ENCODE assay signal across 29 mouse cellular contexts in the genomic region with DNA sequence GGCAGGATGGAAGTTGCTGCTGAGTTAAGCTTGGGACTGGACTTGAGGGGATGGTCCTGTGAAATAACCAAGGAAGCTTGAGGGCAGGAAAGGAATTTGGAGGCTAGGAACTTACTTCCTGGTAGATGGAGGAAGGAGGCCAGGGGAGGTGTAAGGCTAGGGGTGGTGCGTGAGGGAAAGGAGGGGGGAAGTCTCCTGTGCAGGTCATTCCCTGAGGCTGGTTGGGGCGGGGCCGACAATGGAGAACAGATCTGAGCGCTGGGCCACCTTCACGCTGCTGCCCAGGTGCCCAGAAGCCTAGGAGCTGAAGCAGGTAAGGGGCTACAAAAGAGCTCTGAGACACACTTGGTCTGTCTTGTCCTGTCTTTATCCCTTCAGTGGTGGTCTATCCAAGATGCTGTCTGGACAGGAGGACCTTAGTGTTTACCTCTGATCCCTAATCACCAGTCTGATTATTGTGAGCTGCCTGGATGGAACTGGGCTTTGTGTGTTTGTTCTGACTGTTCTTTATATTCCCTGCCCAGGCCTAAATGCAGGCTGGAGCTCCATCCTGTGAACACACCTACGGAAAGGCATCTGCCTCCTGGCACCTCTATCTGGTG. TPM values are rescaled to one million over a fixed set of nuclear protein-coding genes. Genes with fewer than 3 reads are reported as not detected.
DNase-seq lines count a peak whose midpoint lies in the region; ATAC-seq and TF ChIP-seq lines count a peak whose summit lies in the region.
"Had no signal": no experiment of that assay in that cellular context is flagged by ENCODE, and none has a peak within 500 bp of the region (broad histone marks: within the 10 kb centered on the region; RNA-seq: fewer than 3 reads in every experiment).

A gene (plus strand): TSS at position 552 of the 602 bp plus-strand sequence.

- WGBS in kidney, embryonic 14.5 days, result 70% methylated on average over 6 of the region's 6 CpGs
- WGBS in kidney, postnatal 0 days, result 77% methylated on average over 6 of the region's 6 CpGs
- 91% methylated on average over 6 of the region's 6 CpGs for WGBS in hindbrain, embryonic 12.5 days

- no peaks in the 10 kb centered on the region for H3K27me3 ChIP-seq in kidney, embryonic 14.5 days (ENCODE audit: control insufficient read depth, insufficient read depth, low read length)
- H3K27me3 ChIP-seq in kidney, postnatal 0 days (ENCODE audit: insufficient read depth, low read length), result no peaks in the 10 kb centered on the region
- H3K27me3 ChIP-seq in hindbrain, embryonic 12.5 days, result no peaks in the 10 kb centered on the region
- H3K27me3 ChIP-seq: CH12.LX; forebrain, embryonic 13.5 days; hindbrain, embryonic 13.5 days; midbrain, embryonic 13.5 days; neural tube, embryonic 13.5 days had no signal

- H3K27ac ChIP-seq in kidney, embryonic 14.5 days (ENCODE audit: low read depth, low read length), result no peak within 1 kb of the TSS
- 0 out of 2 replicates have a peak within 1 kb of the TSS, but pooled peaks have one; percentile 8 for H3K27ac ChIP-seq in kidney, postnatal 0 days
- no peak within 1 kb of the TSS for H3K27ac ChIP-seq in hindbrain, embryonic 12.5 days
- H3K27ac ChIP-seq: forebrain, embryonic 13.5 days; hindbrain, embryonic 13.5 days; left cerebral cortex, adult 2 months; liver, embryonic 12.5 days; macrophage; midbrain, embryonic 13.5 days; neural tube, embryonic 13.5 days had no signal

- H3K4me3 ChIP-seq in kidney, embryonic 14.5 days (ENCODE audit: low read length), result no peak within 1 kb of the TSS
- H3K4me3 ChIP-seq in kidney, postnatal 0 days (replicated peaks; ENCODE audit: low read depth, low read length), result no peak within 1 kb of the TSS
- H3K4me3 ChIP-seq in hindbrain, embryonic 12.5 days, result no peak within 1 kb of the TSS
- H3K4me3 ChIP-seq: forebrain, embryonic 13.5 days; hindbrain, embryonic 13.5 days; left cerebral cortex, adult 2 months; liver, embryonic 12.5 days; midbrain, embryonic 13.5 days; neural tube, embryonic 13.5 days had no signal

- H3K9me3 ChIP-seq in kidney, embryonic 14.5 days (ENCODE audit: control insufficient read depth, low read length), result no peaks in the 10 kb centered on the region
- no peaks in the 10 kb centered on the region for H3K9me3 ChIP-seq in kidney, postnatal 0 days (replicated peaks; ENCODE audit: low read length)
- no peaks in the 10 kb centered on the region for H3K9me3 ChIP-seq in hindbrain, embryonic 12.5 days (replicated peaks)
- H3K9me3 ChIP-seq: forebrain, embryonic 13.5 days; G1E; hindbrain, embryonic 13.5 days; liver, embryonic 12.5 days; midbrain, embryonic 13.5 days; neural tube, embryonic 13.5 days had no signal

- H3K4me2 ChIP-seq in kidney, embryonic 14.5 days (replicated peaks; ENCODE audit: low read depth, low read length), result no peak within 1 kb of the TSS
- no peak within 1 kb of the TSS for H3K4me2 ChIP-seq in kidney, postnatal 0 days (ENCODE audit: low read length)
- H3K4me2 ChIP-seq in hindbrain, embryonic 12.5 days (replicated peaks), result no peak within 1 kb of the TSS
- H3K4me2 ChIP-seq: forebrain, embryonic 13.5 days; heart, embryonic 11.5 days; hindbrain, embryonic 13.5 days; liver, embryonic 12.5 days; midbrain, embryonic 13.5 days; neural tube, embryonic 13.5 days had no signal

- H3K9ac ChIP-seq in kidney, embryonic 14.5 days (ENCODE audit: low read depth, low read length), result no peak within 1 kb of the TSS
- no peak within 1 kb of the TSS for H3K9ac ChIP-seq in kidney, postnatal 0 days (ENCODE audit: low read depth, low read length)
- H3K9ac ChIP-seq in hindbrain, embryonic 12.5 days, result no peak within 1 kb of the TSS
- H3K9ac ChIP-seq: forebrain, embryonic 13.5 days; hindbrain, embryonic 13.5 days; liver, embryonic 12.5 days; liver, postnatal 0 days; midbrain, embryonic 13.5 days; neural tube, embryonic 13.5 days had no signal

- DNase-seq in kidney, adult 11 months, result peak; percentile 54
- DNase-seq in kidney, postnatal 0 days (ENCODE audit: low spot score), result no peak
- DNase-seq in kidney, postnatal 4 days, result peak; percentile 17 to 20
- DNase-seq in urinary bladder, postnatal 4 days (ENCODE audit: low spot score in 2 of 2), result no peak
- DNase-seq in right cerebral cortex, postnatal 36 days (ENCODE audit: low spot score in 2 of 2), result no peak
- DNase-seq: adrenal gland, adult 8-10 months; cerebellum, adult 2 months; cerebellum, postnatal 36 days; gastrocnemius, postnatal 25 days; heart, adult 11 months; heart, postnatal 36 days; liver, postnatal 0 days; lung, postnatal 10 days; thymus, postnatal 4 days had no signal

- no peak for TF ChIP-seq CTCF in kidney, postnatal 0 days (IDR thresholded peaks at IDR 0.05; ENCODE audit: low read depth)

- H3K36me3 ChIP-seq in kidney, embryonic 14.5 days (ENCODE audit: control insufficient read depth, insufficient read depth, low read length), result no peaks in the 10 kb centered on the region
- no peaks in the 10 kb centered on the region for H3K36me3 ChIP-seq in kidney, postnatal 0 days (ENCODE audit: insufficient read depth, low read length)
- no peaks in the 10 kb centered on the region for H3K36me3 ChIP-seq in hindbrain, embryonic 12.5 days
- H3K36me3 ChIP-seq: G1E; hindbrain, embryonic 13.5 days; liver, embryonic 12.5 days; midbrain, embryonic 13.5 days; neural tube, embryonic 13.5 days had no signal

- no peak for ATAC-seq in kidney, embryonic 14.5 days (ENCODE audit: low FRiP score, low TSS enrichment)
- ATAC-seq in kidney, postnatal 0 days (replicated peaks; ENCODE audit: low FRiP score, low read depth), result no peak; the same call in 1 of the 2 replicates
- no peak for ATAC-seq in hindbrain, embryonic 12.5 days (ENCODE audit: low FRiP score)
- ATAC-seq: forebrain, embryonic 13.5 days; intestine, embryonic 16.5 days; liver, embryonic 12.5 days; liver, postnatal 0 days; midbrain, embryonic 13.5 days had no signal

- H3K4me1 ChIP-seq in kidney, embryonic 14.5 days (ENCODE audit: control insufficient read depth, insufficient read depth, low read length), result no peaks in the 10 kb centered on the region
- no peaks in the 10 kb centered on the region for H3K4me1 ChIP-seq in kidney, postnatal 0 days (replicated peaks; ENCODE audit: insufficient read depth, low read length)
- no peaks in the 10 kb centered on the region for H3K4me1 ChIP-seq in hindbrain, embryonic 12.5 days
- H3K4me1 ChIP-seq: forebrain, embryonic 13.5 days; hindbrain, embryonic 13.5 days; liver, embryonic 12.5 days; midbrain, embryonic 13.5 days; neural tube, embryonic 13.5 days had no signal

RNA-seq across cellular contexts. Expression of the gene that starts here (rescaled TPM):
- polyA plus RNA-seq in kidney, embryonic 14.5 days (2014; fragmentation: Nextera tagmentation; extraction: Ambion mirVana), result 2.3 and 4.4 TPM in 2 replicates
- polyA plus RNA-seq in kidney, postnatal 0 days (2015; fragmentation: Nextera tagmentation; extraction: Ambion mirVana), result 23.3 and 23.8 TPM in 2 replicates
- 0.19 and 0.20 TPM in 2 replicates for polyA plus RNA-seq in hindbrain, embryonic 12.5 days (2016; fragmentation: Nextera tagmentation; extraction: Ambion mirVana)
- polyA plus RNA-seq: G1E; heart, embryonic 11.5 days; limb, embryonic 14.5 days; testis, adult 2 months had no signal

Comparison
In these comparisons a context has a peak if more than half of its experiments do, and no peak if none do; other contexts are left out.
1. DNase-seq: peak in kidney, adult 11 months (single experiment) and kidney, postnatal 4 days (2 of 2); none in kidney, postnatal 0 days (single experiment), urinary bladder, postnatal 4 days (0 of 2) and right cerebral cortex, postnatal 36 days (0 of 2).